Comparison of ENCODE assay signal across 1 mouse cellular context in genomic region chr17:45580958-45581477, GRCm38 (mm10).
TF ChIP-seq lines count a peak whose summit lies in the region.

No protein-coding gene starts in this region.

TF ChIP-seq in CH12.LX, 34 proteins besides CTCF, POLR2A, EP300 and RAD21:
- TF ChIP-seq RCOR1 (conservative IDR thresholded peaks at IDR 0.05; ENCODE audit: low read depth, low read length) (no peak), MAX (IDR thresholded peaks at IDR 0.05; ENCODE audit: low read length) (peak; percentile 17; the same call in 1 of the 2 replicates), BHLHE40 (IDR thresholded peaks at IDR 0.05; ENCODE audit: low read depth, low read length) (no peak), ETS1 (conservative IDR thresholded peaks at IDR 0.05; ENCODE audit: low read depth, low read length) (no peak), MXI1 (IDR thresholded peaks at IDR 0.05; ENCODE audit: low read depth, low read length) (peak; percentile 42; the same call in 1 of the 2 replicates), ZC3H11A (IDR thresholded peaks at IDR 0.05; ENCODE audit: low read depth, low read length) (no peak)
TF ChIP-seq in CH12.LX: peak in this region for 2.
